Mouse (Mus musculus): ENCODE results near the gene Pam. TPM values are rescaled to one million over a fixed set of nuclear protein-coding genes. Genes with fewer than 3 reads are reported as not detected.
"Not testable (repeated sequence)": the region's sequence is repeated elsewhere in the genome, so short reads cannot be mapped to it uniquely, and the experiment has no call there.

Gene Pam
- polyA plus RNA-seq, 1 experiment, result 81.4 TPM

GRCm38 (mm10) chr1:98038252-98038651, 57.2 kb downstream of the Pam start:
- no peak for DNase-seq (ENCODE audit: low spot score)

GRCm38 (mm10) chr1:98035736-98036135, 59.7 kb downstream of the Pam start:
- no peak for DNase-seq (ENCODE audit: low spot score)

GRCm38 (mm10) chr1:98031802-98032201, 63.6 kb downstream of the Pam start:
- no peak for DNase-seq (ENCODE audit: low spot score)

- DNase-seq (ENCODE audit: low spot score), result no peak
Observed at GRCm38 (mm10) chr1:98029025-98029424, 66.4 kb downstream of the Pam start.

GRCm38 (mm10) chr1:98028468-98028867, 67.0 kb downstream of the Pam start:
- DNase-seq (ENCODE audit: low spot score), result no peak

- no peak for DNase-seq (ENCODE audit: low spot score)
Observed at GRCm38 (mm10) chr1:98027959-98028358, 67.5 kb downstream of the Pam start.

- DNase-seq (ENCODE audit: low spot score), result no peak
Observed at GRCm38 (mm10) chr1:98025924-98026640, 69.4 kb downstream of the Pam start.

- no peak for DNase-seq (ENCODE audit: low spot score)
Observed at GRCm38 (mm10) chr1:98023866-98024265, 71.6 kb downstream of the Pam start.

- DNase-seq (ENCODE audit: low spot score), result no peak
Observed at GRCm38 (mm10) chr1:98018987-98019386, 76.5 kb downstream of the Pam start.

GRCm38 (mm10) chr1:98016004-98016848, 79.2 kb downstream of the Pam start:
- DNase-seq (ENCODE audit: low spot score), result no peak

GRCm38 (mm10) chr1:98015564-98015963, 79.9 kb downstream of the Pam start:
- no peak for DNase-seq (ENCODE audit: low spot score)

GRCm38 (mm10) chr1:98002561-98003425, 92.7 kb downstream of the Pam start:
- DNase-seq (ENCODE audit: low spot score), result no peak

- DNase-seq (ENCODE audit: low spot score), result no peak
Observed at GRCm38 (mm10) chr1:97999465-97999864, 96.0 kb downstream of the Pam start.

- DNase-seq (ENCODE audit: low spot score), result not testable (repeated sequence)
Observed at GRCm38 (mm10) chr1:97998961-97999360, 96.5 kb downstream of the Pam start.

- no peak for DNase-seq (ENCODE audit: low spot score)
Observed at GRCm38 (mm10) chr1:97997088-97997487, 98.4 kb downstream of the Pam start.

GRCm38 (mm10) chr1:97991976-97992375, 103.5 kb downstream of the Pam start:
- DNase-seq (ENCODE audit: low spot score), result no peak

- DNase-seq (ENCODE audit: low spot score), result no peak
Observed at GRCm38 (mm10) chr1:97983189-97983588, 112.3 kb downstream of the Pam start.

- DNase-seq (ENCODE audit: low spot score), result no peak
Observed at GRCm38 (mm10) chr1:97979422-97979821, 116.0 kb downstream of the Pam start.

- DNase-seq (ENCODE audit: low spot score), result no peak
Observed at GRCm38 (mm10) chr1:97977521-97977920, 117.9 kb downstream of the Pam start.

GRCm38 (mm10) chr1:97976873-97977473, 118.5 kb downstream of the Pam start:
- DNase-seq (ENCODE audit: low spot score), result peak; percentile 72

GRCm38 (mm10) chr1:97976072-97976471, 119.4 kb downstream of the Pam start:
- DNase-seq (ENCODE audit: low spot score), result no peak

GRCm38 (mm10) chr1:97974968-97975367, 120.5 kb downstream of the Pam start:
- DNase-seq (ENCODE audit: low spot score), result no peak
